Mouse (Mus musculus): ENCODE data around the gene Slc38a6. TPM values are rescaled to one million over a fixed set of nuclear protein-coding genes. Genes with fewer than 3 reads are reported as not detected.
A peak's percentile ranks its signal among the peaks of the same experiment; 100 is the strongest.

Gene Slc38a6
- total RNA-seq, 1 experiment, result 17.4 TPM

GRCm38 (mm10) chr12:73345157-73345556, 58.6 kb downstream of the Slc38a6 start:
- peaks cover 2% of the 10 kb centered on the region; the same call in 1 of the 2 replicates for H3K36me3 ChIP-seq (ENCODE audit: control insufficient read depth, insufficient read depth, low read length, poor library complexity, severe bottlenecking)
- H3K9me3 ChIP-seq (ENCODE audit: control insufficient read depth, insufficient read depth, low read depth, low read length), result 0 out of 2 replicates have a peak, but pooled peaks cover 1% of the 10 kb centered on the region
- TF ChIP-seq ZNF384 (IDR thresholded peaks at IDR 0.05; ENCODE audit: low read depth, low read length) (no peak), CHD2 (IDR thresholded peaks at IDR 0.05; ENCODE audit: low read depth, low read length) (no peak), MAFK (IDR thresholded peaks at IDR 0.05; ENCODE audit: insufficient read depth, low read depth, low read length) (no peak), ZC3H11A (IDR thresholded peaks at IDR 0.05; ENCODE audit: borderline replicate concordance, low read depth, low read length) (no peak), HCFC1 (IDR thresholded peaks at IDR 0.05; ENCODE audit: borderline replicate concordance, insufficient read depth, low read length) (no peak)
- peaks cover 2 to 6% of the 10 kb centered on the region in 2 experiments; a peak in 3 of 4 replicates for H3K4me1 ChIP-seq (ENCODE audit: control insufficient read depth in 2 of 2, insufficient read depth in 2 of 2, low read length in 2 of 2, poor library complexity in 1 of 2)
- in situ Hi-C loops (cut with MboI; ENCODE audit: low sequenced_read_pairs in 2 of 2, unreplicated experiment in 2 of 2), result no loop called here
- no peak for DNase-seq (ENCODE audit: low read depth, low spot score)
- no peak overlapping the region for H3K4me3 ChIP-seq (ENCODE audit: insufficient read depth in 1 of 2, low read depth in 1 of 2, low read length in 2 of 2, poor library complexity in 1 of 2, severe bottlenecking in 1 of 2)
- H3K9ac ChIP-seq (ENCODE audit: insufficient read depth, low read depth, low read length, poor library complexity, severe bottlenecking), result no peak overlapping the region
- no peak overlapping the region for H3K27ac ChIP-seq (ENCODE audit: insufficient read depth, low read depth, low read length, poor library complexity, severe bottlenecking)

- in situ Hi-C loops (cut with MboI; ENCODE audit: low sequenced_read_pairs in 2 of 2, unreplicated experiment in 2 of 2), result no loop called here
- Histone ChIP-seq H3K4me1 (ENCODE audit: control insufficient read depth in 2 of 2, insufficient read depth in 2 of 2, low read length in 2 of 2, poor library complexity in 1 of 2) (peaks cover 2 to 3% of the 10 kb centered on the region in 2 experiments; a peak in 3 of 4 replicates), H3K27ac (ENCODE audit: insufficient read depth, low read depth, low read length, poor library complexity, severe bottlenecking) (no peak overlapping the region), H3K9ac (ENCODE audit: insufficient read depth, low read depth, low read length, poor library complexity, severe bottlenecking) (no peak overlapping the region), H3K36me3 (ENCODE audit: control insufficient read depth, insufficient read depth, low read length, poor library complexity, severe bottlenecking) (peaks cover 5% of the 10 kb centered on the region; the same call in 1 of the 2 replicates), H3K4me3 (ENCODE audit: insufficient read depth in 1 of 2, low read depth in 1 of 2, low read length in 2 of 2, poor library complexity in 1 of 2, severe bottlenecking in 1 of 2) (no peak overlapping the region), H3K9me3 (ENCODE audit: control insufficient read depth, insufficient read depth, low read depth, low read length) (0 out of 2 replicates have a peak, but pooled peaks cover 1% of the 10 kb centered on the region)
- TF ChIP-seq ZNF384 (IDR thresholded peaks at IDR 0.05; ENCODE audit: low read depth, low read length), result no peak
- no peak for TF ChIP-seq CHD2 (IDR thresholded peaks at IDR 0.05; ENCODE audit: low read depth, low read length)
- no peak for TF ChIP-seq MAFK (IDR thresholded peaks at IDR 0.05; ENCODE audit: insufficient read depth, low read depth, low read length)
- TF ChIP-seq ZC3H11A (IDR thresholded peaks at IDR 0.05; ENCODE audit: borderline replicate concordance, low read depth, low read length), result no peak
- TF ChIP-seq HCFC1 (IDR thresholded peaks at IDR 0.05; ENCODE audit: borderline replicate concordance, insufficient read depth, low read length), result no peak
- no peak for DNase-seq (ENCODE audit: low read depth, low spot score)
Observed at GRCm38 (mm10) chr12:73347202-73347601, 60.6 kb downstream of the Slc38a6 start.

GRCm38 (mm10) chr12:73350466-73350865, 63.9 kb downstream of the Slc38a6 start:
- TF ChIP-seq MAFK (IDR thresholded peaks at IDR 0.05; ENCODE audit: insufficient read depth, low read depth, low read length) (no peak), HCFC1 (IDR thresholded peaks at IDR 0.05; ENCODE audit: borderline replicate concordance, insufficient read depth, low read length) (no peak), CHD2 (IDR thresholded peaks at IDR 0.05; ENCODE audit: low read depth, low read length) (no peak), ZC3H11A (IDR thresholded peaks at IDR 0.05; ENCODE audit: borderline replicate concordance, low read depth, low read length) (no peak)
- 0 out of 2 replicates have a peak, but pooled peaks cover 1% of the 10 kb centered on the region for H3K9me3 ChIP-seq (ENCODE audit: control insufficient read depth, insufficient read depth, low read depth, low read length)
- H3K9ac ChIP-seq (ENCODE audit: insufficient read depth, low read depth, low read length, poor library complexity, severe bottlenecking), result no peak overlapping the region
- H3K36me3 ChIP-seq (ENCODE audit: control insufficient read depth, insufficient read depth, low read length, poor library complexity, severe bottlenecking), result peaks cover 3% of the 10 kb centered on the region; the same call in 1 of the 2 replicates
- no peak for DNase-seq (ENCODE audit: low read depth, low spot score)
- peaks cover 2 to 3% of the 10 kb centered on the region in 2 experiments; a peak in 2 of 4 replicates for H3K4me1 ChIP-seq (ENCODE audit: control insufficient read depth in 2 of 2, insufficient read depth in 2 of 2, low read length in 2 of 2, poor library complexity in 1 of 2)
- in situ Hi-C loops (cut with MboI; ENCODE audit: low sequenced_read_pairs in 2 of 2, unreplicated experiment in 2 of 2), result no loop called here
- no peak overlapping the region for H3K4me3 ChIP-seq (ENCODE audit: insufficient read depth in 1 of 2, low read depth in 1 of 2, low read length in 2 of 2, poor library complexity in 1 of 2, severe bottlenecking in 1 of 2)
- no peak overlapping the region for H3K27ac ChIP-seq (ENCODE audit: insufficient read depth, low read depth, low read length, poor library complexity, severe bottlenecking)

GRCm38 (mm10) chr12:73350982-73351381, 64.4 kb downstream of the Slc38a6 start:
- Histone ChIP-seq H3K36me3 (ENCODE audit: control insufficient read depth, insufficient read depth, low read length, poor library complexity, severe bottlenecking) (peaks cover 4% of the 10 kb centered on the region; the same call in 1 of the 2 replicates), H3K9me3 (ENCODE audit: control insufficient read depth, insufficient read depth, low read depth, low read length) (0 out of 2 replicates have a peak, but pooled peaks cover 1% of the 10 kb centered on the region), H3K9ac (ENCODE audit: insufficient read depth, low read depth, low read length, poor library complexity, severe bottlenecking) (no peak overlapping the region), H3K4me1 (ENCODE audit: control insufficient read depth in 2 of 2, insufficient read depth in 2 of 2, low read length in 2 of 2, poor library complexity in 1 of 2) (peaks cover 2 to 3% of the 10 kb centered on the region in 2 experiments; a peak in 2 of 4 replicates), H3K4me3 (ENCODE audit: insufficient read depth in 1 of 2, low read depth in 1 of 2, low read length in 2 of 2, poor library complexity in 1 of 2, severe bottlenecking in 1 of 2) (no peak overlapping the region), H3K27ac (ENCODE audit: insufficient read depth, low read depth, low read length, poor library complexity, severe bottlenecking) (no peak overlapping the region)
- TF ChIP-seq ZC3H11A (IDR thresholded peaks at IDR 0.05; ENCODE audit: borderline replicate concordance, low read depth, low read length) (no peak), MAFK (IDR thresholded peaks at IDR 0.05; ENCODE audit: insufficient read depth, low read depth, low read length) (0 out of 2 replicates have a peak, but pooled peaks have one; percentile 27)
- in situ Hi-C loops (cut with MboI; ENCODE audit: low sequenced_read_pairs in 2 of 2, unreplicated experiment in 2 of 2), result no loop called here
- no peak for DNase-seq (ENCODE audit: low read depth, low spot score)

Data from ES-E14 (cell line).